Mouse (Mus musculus) erythroid progenitor cell, adult 5-6 weeks (primary cell): Measurements from ENCODE around the gene Vmn1r25. TPM values are rescaled to one million over a fixed set of nuclear protein-coding genes. Genes with fewer than 3 reads are reported as not detected.
"Not testable (repeated sequence)": the region's sequence is repeated elsewhere in the genome, so short reads cannot be mapped to it uniquely, and the experiment has no call there.

Source experiments
- ATAC-seq: replicated peaks from 2 replicates; pipeline ENCODE4 v1.8.0; 2016; ENCODE audit warnings: moderate number of reproducible peaks, mild to moderate bottlenecking, moderate TSS enrichment, inconsistent platforms; ENCODE audit not compliant: poor library complexity, low FRiP score, severe bottlenecking
- total RNA-seq, 2 experiments: library from RNA; stranded (forward) in 1 of 2; stranded (reverse) in 1 of 2; fragments of 150-400 nt in 1 of 2; fragments of 186-747, 209-891 nt in 1 of 2; gene quantifications; 2 replicates each; pipeline versions ENCODE4 v1.2.3 to v1.2.4; 2015 to 2017; ENCODE audit warnings: low replicate concordance in 2 of 2

Gene Vmn1r25
- total RNA-seq (2015; ENCODE audit: low replicate concordance) (not detected in 2 replicates), total RNA-seq (2017; ENCODE audit: low replicate concordance) (not detected in 2 replicates)

DNA sequence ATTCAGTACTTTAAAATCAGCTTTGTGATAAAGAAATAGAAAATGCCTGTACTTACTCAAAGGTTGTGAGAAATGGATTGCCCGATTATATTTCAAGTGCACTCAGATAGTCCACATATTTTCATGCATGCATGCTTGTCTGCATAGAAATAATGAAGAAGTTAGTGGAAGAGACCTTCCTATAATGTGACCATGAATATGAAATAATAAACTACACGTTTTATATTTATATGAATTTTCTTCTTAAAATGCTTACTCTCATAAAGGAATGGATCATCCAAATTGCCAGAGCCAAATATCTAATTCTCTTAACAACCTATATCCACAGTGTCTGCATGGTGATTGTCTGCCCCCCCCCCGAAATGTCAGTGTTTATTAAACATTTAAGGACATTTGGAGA lies at the start of gene Vmn1r25:
Vmn1r25 (minus strand) TSS at position 101 of the 400 bp plus-strand sequence.
- no peak for ATAC-seq

DNA sequence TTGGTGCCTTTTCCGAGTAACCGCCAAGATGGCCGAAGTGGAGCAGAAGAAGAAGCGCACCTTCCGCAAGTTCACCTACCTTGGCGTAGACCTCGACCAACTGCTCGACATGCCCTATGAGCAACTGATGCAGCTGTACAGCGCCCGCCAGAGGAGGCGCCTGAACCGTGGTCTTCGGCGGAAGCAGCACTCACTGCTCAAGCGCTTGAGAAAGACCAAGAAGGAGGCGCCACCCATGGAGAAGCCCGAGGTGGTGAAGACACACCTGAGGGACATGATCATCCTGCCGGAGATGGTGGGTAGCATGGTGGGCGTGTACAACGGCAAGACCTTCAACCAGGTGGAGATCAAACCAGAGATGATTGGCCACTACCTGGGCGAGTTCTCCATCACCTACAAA lies 36.9 kb upstream of the Vmn1r25 start:
- not testable (repeated sequence) for ATAC-seq

GRCm38 (mm10) chr6:58015059-58015458 lies 34.4 kb upstream of the Vmn1r25 start, which contains the start of gene Vmn1r26:
Gene Vmn1r26 (minus strand): TSS chr6:58015159.
- no peak for ATAC-seq

- not testable (repeated sequence) for ATAC-seq
Observed at GRCm38 (mm10) chr6:57961403-57961802, 19.2 kb downstream of the Vmn1r25 start, which contains the start of gene Vmn1r24. Gene Vmn1r24 (minus strand): TSS chr6:57961503.

Other genes with a start within 250 kb of the Vmn1r25 start
- gene Vopp1, start 155.7 kb downstream of the Vmn1r25 start, total RNA-seq (2015; ENCODE audit: low replicate concordance) = 256 and 266 TPM in 2 replicates
- 264 and 267 TPM in 2 replicates for gene Vopp1, start 155.7 kb downstream of the Vmn1r25 start, total RNA-seq (2017; ENCODE audit: low replicate concordance)
- gene Vmn1r21, start 130.5 kb downstream of the Vmn1r25 start, total RNA-seq (2015; ENCODE audit: low replicate concordance) = not detected in 2 replicates
- not detected in 2 replicates for gene Vmn1r21, start 130.5 kb downstream of the Vmn1r25 start, total RNA-seq (2017; ENCODE audit: low replicate concordance)
- gene Vmn1r22, start 72.8 kb downstream of the Vmn1r25 start, total RNA-seq (2015; ENCODE audit: low replicate concordance) = not detected in 2 replicates
- gene Vmn1r22, start 72.8 kb downstream of the Vmn1r25 start, total RNA-seq (2017; ENCODE audit: low replicate concordance) = not detected in 2 replicates
- gene Vmn1r23, start 54.0 kb downstream of the Vmn1r25 start, total RNA-seq (2015; ENCODE audit: low replicate concordance) = not detected in 2 replicates
- gene Vmn1r23, start 54.0 kb downstream of the Vmn1r25 start, total RNA-seq (2017; ENCODE audit: low replicate concordance) = not detected in 2 replicates
- not detected in 2 replicates for gene Vmn1r24, start 19.3 kb downstream of the Vmn1r25 start, total RNA-seq (2015; ENCODE audit: low replicate concordance)
- not detected in 2 replicates for gene Vmn1r24, start 19.3 kb downstream of the Vmn1r25 start, total RNA-seq (2017; ENCODE audit: low replicate concordance)
- gene Vmn1r26, start 34.3 kb upstream of the Vmn1r25 start, total RNA-seq (2015; ENCODE audit: low replicate concordance) = not detected in 2 replicates
- not detected in 2 replicates for gene Vmn1r26, start 34.3 kb upstream of the Vmn1r25 start, total RNA-seq (2017; ENCODE audit: low replicate concordance)
- not detected in 2 replicates for gene Vmn1r27, start 238.0 kb upstream of the Vmn1r25 start, total RNA-seq (2015; ENCODE audit: low replicate concordance)
- gene Vmn1r27, start 238.0 kb upstream of the Vmn1r25 start, total RNA-seq (2017; ENCODE audit: low replicate concordance) = not detected in 2 replicates